Mouse (Mus musculus) kidney, embryonic 14.5 days (tissue): ENCODE data around the gene Nfu1. TPM values are rescaled to one million over a fixed set of nuclear protein-coding genes. Genes with fewer than 3 reads are reported as not detected.
"Not testable (repeated sequence)": the region's sequence is repeated elsewhere in the genome, so short reads cannot be mapped to it uniquely, and the experiment has no call there.

Source experiments
- ATAC-seq: fragments of 200-750 bp; cut with Nextera tagmentation; 2 replicates; pipeline ENCODE4 v1.8.0; 2017; ENCODE audit warnings: moderate number of reproducible peaks, mild to moderate bottlenecking, moderate TSS enrichment, moderate library complexity; ENCODE audit not compliant: low FRiP score, low TSS enrichment
- H3K27ac ChIP-seq: fragments of 300-500 bp; sonication (generic); 2 replicates; pipeline ENCODE4 v1.5.1; 2014; ENCODE audit warnings: low read depth, mild to moderate bottlenecking, low read length, moderate library complexity, mixed read lengths
- H3K27me3 ChIP-seq: fragments of 300-500 bp; sonication (generic); 2 replicates; pipeline ENCODE4 v1.6.1; 2014; ENCODE audit warnings: mild to moderate bottlenecking, low read length; ENCODE audit not compliant: control insufficient read depth, insufficient read depth
- H3K36me3 ChIP-seq: fragments of 300-500 bp; sonication (generic); 2 replicates; pipeline ENCODE4 v1.6.1; 2014; ENCODE audit warnings: low read length, mixed read lengths; ENCODE audit not compliant: control insufficient read depth, insufficient read depth
- H3K4me1 ChIP-seq: fragments of 300-500 bp; sonication (generic); 2 replicates; pipeline ENCODE4 v1.6.1; 2014; ENCODE audit warnings: low read length, mixed read lengths; ENCODE audit not compliant: control insufficient read depth, insufficient read depth
- H3K4me2 ChIP-seq: fragments of 300-500 bp; sonication (generic); replicated peaks from 2 replicates; pipeline ENCODE4 v1.6.1; 2014; ENCODE audit warnings: low read depth, mild to moderate bottlenecking, low read length
- H3K4me3 ChIP-seq: fragments of 300-500 bp; sonication (generic); 2 replicates; pipeline ENCODE4 v1.5.1; 2014; ENCODE audit warnings: mild to moderate bottlenecking, low read length
- H3K9ac ChIP-seq: fragments of 300-500 bp; sonication (generic); 2 replicates; pipeline ENCODE4 v1.6.1; 2014; ENCODE audit warnings: low read depth, mild to moderate bottlenecking, low read length, moderate library complexity
- H3K9me3 ChIP-seq: fragments of 300-500 bp; sonication (generic); 2 replicates; pipeline ENCODE4 v1.6.1; 2016; ENCODE audit warnings: low read length; ENCODE audit not compliant: control insufficient read depth
- WGBS: fragments of 180-500 bp; shearing (Covaris S2); extraction: QIAGEN DNeasy Blood & Tissue Kit; methylation state at CpG from one replicate; pipeline ENCODE4 v1.1.7; 2014; 5-methylcytosine and 5-hydroxymethylcytosine counted together
- polyA plus RNA-seq: library from polyadenylated mRNA; unstranded; fragments of >200 nt; fragmentation: Nextera tagmentation; extraction: Ambion mirVana; gene quantifications from 2 replicates; pipeline ENCODE4 v1.2.1, GENCODE M21; 2014

Gene Nfu1
- polyA plus RNA-seq, 1 experiment from 2014 or later = 102 TPM

DNA sequence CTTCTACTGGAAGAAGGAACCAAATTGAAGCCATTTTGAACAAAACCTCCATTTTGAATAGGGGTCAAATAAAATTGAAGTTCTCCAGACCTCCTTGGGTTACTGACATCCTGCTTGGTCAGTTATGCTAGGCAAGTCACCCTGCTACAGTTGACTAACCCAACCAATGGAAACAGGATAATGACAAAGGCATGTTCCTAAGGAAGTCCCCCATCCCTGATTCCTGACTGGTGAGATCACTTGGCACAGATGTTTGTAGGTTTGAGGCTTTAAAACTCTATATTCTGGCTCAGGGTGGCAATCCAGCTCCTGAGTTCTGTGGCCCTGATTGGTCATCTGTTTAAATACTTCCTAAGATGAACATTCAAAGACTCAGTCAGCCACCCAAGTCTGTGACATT, 3.5 kb upstream of the Nfu1 start:
- H3K9me3 ChIP-seq = no peaks in the 10 kb centered on the region
- H3K27me3 ChIP-seq = no peaks in the 10 kb centered on the region
- H3K4me2 ChIP-seq = no peak overlapping the region
- peaks cover 3% of the 10 kb centered on the region for H3K4me1 ChIP-seq
- no peak for ATAC-seq
- H3K27ac ChIP-seq = no peak overlapping the region
- H3K9ac ChIP-seq = no peak overlapping the region
- H3K4me3 ChIP-seq = no peak overlapping the region
- H3K36me3 ChIP-seq = no peaks in the 10 kb centered on the region

DNA sequence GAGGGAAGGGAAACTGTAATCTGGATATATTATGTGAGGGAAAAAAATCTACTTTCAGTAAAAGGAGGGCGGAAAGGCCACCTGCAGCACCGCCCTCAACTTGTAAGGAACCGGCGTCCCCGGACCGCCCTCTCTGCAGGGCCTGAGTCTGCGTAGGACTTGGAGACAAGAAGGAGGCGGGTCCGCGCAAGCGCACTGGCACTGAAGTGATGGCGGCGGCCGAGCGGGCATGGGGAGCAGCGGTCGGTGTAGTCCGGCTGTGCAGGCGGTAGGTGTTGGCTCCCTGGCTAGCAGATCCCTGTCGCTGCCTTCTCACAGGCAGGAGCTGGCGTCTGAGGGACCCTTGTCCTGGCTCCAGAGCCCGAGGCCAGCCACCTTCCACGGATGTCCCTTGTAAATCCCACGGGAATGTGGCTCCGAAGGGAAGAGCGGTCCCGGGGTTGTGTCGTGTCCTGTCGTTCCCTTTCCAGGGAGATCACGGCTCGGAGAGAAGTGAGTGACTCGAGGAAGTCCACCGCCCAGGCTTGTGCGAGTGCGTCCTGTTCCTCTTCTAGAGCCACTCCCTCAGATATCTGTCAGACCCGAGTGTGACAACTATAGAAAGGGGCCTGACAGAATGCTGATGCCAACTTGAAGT, 774 bp downstream of the Nfu1 start:
- no peaks in the 10 kb centered on the region for H3K9me3 ChIP-seq
- peak; percentile 97 for ATAC-seq
- no peaks in the 10 kb centered on the region for H3K27me3 ChIP-seq
- peak overlapping the region; percentile 83 for H3K9ac ChIP-seq
- H3K36me3 ChIP-seq = peaks cover 13% of the 10 kb centered on the region; the same call in 1 of the 2 replicates
- peak overlapping the region; percentile 44; the same call in 1 of the 2 replicates for H3K27ac ChIP-seq
- peak overlapping the region; percentile 76 for H3K4me3 ChIP-seq
- peaks cover 5% of the 10 kb centered on the region for H3K4me1 ChIP-seq
- H3K4me2 ChIP-seq = peak overlapping the region; percentile 48
- under 1% methylated on average over 36 of the region's 36 CpGs for WGBS

DNA sequence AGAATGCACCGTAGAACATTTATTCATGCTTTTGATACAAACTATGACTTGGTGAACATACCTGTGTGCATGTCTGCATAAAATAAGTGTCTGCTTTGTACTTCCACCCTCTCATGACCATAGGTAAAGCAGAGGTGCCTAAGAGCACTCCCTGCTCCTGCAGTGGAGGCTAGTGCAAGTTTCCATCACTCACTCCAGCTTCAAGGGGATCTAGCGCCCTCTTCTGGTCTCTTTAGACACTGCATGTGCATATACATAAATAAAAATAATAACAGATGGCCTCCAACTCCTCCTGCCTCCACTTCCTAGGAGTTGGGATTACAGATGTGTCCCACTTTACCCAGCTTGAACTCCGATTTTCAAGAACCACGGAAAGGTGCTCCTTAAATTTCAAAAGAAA, 7.9 kb downstream of the Nfu1 start:
- peaks cover 60% of the 10 kb centered on the region for H3K36me3 ChIP-seq
- H3K4me3 ChIP-seq = no peak overlapping the region
- H3K9ac ChIP-seq = no peak overlapping the region
- H3K27ac ChIP-seq = no peak overlapping the region
- no peak for ATAC-seq
- peaks cover 5% of the 10 kb centered on the region for H3K9me3 ChIP-seq
- 70% methylated on average over 4 of the region's 4 CpGs for WGBS
- no peak overlapping the region for H3K4me2 ChIP-seq
- H3K4me1 ChIP-seq = no peaks in the 10 kb centered on the region
- H3K27me3 ChIP-seq = no peaks in the 10 kb centered on the region

DNA sequence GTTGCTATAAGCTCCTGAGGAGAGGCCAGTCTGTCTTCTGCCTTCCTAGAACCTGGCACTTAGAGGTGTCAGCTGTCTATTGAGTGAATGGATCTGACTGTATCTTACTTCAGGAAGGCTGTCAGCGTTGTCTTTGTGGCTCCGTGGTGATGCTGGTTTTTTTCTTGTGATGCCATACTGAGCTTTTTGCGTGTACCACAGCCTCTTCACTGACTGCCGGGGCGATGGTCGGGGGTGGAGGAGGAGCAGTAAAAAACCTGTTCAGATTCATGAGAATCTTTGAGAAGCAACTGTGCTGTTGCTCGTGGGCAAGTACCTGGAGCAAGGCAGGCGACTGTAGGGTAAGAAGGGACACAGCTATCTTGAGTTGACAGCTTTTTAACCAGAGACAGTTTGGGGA, 9.8 kb downstream of the Nfu1 start:
- no peaks in the 10 kb centered on the region for H3K4me1 ChIP-seq
- H3K9me3 ChIP-seq = peaks cover 5% of the 10 kb centered on the region
- WGBS = 88% methylated on average over 8 of the region's 8 CpGs
- H3K36me3 ChIP-seq = peaks cover 69% of the 10 kb centered on the region
- no peak overlapping the region for H3K27ac ChIP-seq
- H3K27me3 ChIP-seq = no peaks in the 10 kb centered on the region
- H3K9ac ChIP-seq = no peak overlapping the region
- no peak for ATAC-seq
- no peak overlapping the region for H3K4me2 ChIP-seq
- no peak overlapping the region for H3K4me3 ChIP-seq

DNA sequence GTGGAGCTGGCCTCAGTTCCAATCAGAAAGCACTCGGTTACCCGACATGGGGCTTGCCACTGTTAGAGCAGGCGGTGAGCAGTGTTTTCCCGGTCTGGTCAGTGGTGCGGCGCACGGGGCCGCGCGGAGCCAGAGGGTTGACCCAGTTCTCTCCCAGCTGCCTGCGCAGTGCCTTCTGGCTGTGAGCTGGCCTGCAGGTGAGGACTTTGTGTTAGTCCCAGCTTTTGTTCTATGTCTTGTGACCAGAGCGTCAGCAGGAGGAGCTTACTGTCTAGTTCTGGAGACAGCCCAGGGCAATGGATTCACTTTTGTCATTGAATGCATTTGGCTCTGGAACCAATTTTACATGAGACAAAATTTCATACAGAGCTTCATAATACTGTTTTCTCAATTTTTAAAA, 12.8 kb downstream of the Nfu1 start:
- Histone ChIP-seq H3K4me1 (no peaks in the 10 kb centered on the region), H3K4me2 (no peak overlapping the region), H3K9me3 (peaks cover 5% of the 10 kb centered on the region), H3K36me3 (peaks cover 77% of the 10 kb centered on the region), H3K4me3 (no peak overlapping the region), H3K9ac (no peak overlapping the region), H3K27ac (no peak overlapping the region), H3K27me3 (no peaks in the 10 kb centered on the region)
- ATAC-seq = no peak
- 97% methylated on average over 12 of the region's 12 CpGs for WGBS

DNA sequence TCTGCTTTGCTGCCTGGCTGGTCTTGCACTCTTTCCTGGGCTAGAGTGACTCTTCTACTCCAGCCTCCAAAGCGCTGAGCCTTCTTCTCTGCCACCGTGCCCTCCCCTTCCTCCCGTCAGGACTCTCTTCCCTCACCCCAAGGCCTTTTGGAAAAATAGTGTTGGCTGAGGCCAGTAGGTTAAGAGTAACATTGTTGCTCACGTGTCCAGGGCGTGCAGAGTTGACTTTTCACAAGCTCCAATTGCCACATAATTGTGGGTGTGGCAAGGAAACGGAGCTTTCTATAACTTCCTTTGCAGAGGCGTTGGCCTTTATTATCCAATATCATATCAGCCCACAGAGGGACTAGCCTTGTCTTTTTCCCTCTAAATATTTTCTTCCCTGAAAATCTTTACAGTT, 17.9 kb downstream of the Nfu1 start:
- WGBS = 80% methylated on average over 7 of the region's 7 CpGs
- H3K4me1 ChIP-seq = no peaks in the 10 kb centered on the region
- no peak for ATAC-seq
- H3K27ac ChIP-seq = no peak overlapping the region
- H3K27me3 ChIP-seq = no peaks in the 10 kb centered on the region
- H3K9ac ChIP-seq = no peak overlapping the region
- H3K9me3 ChIP-seq = no peaks in the 10 kb centered on the region
- no peak overlapping the region for H3K4me2 ChIP-seq
- peaks cover 48% of the 10 kb centered on the region for H3K36me3 ChIP-seq
- H3K4me3 ChIP-seq = no peak overlapping the region

DNA sequence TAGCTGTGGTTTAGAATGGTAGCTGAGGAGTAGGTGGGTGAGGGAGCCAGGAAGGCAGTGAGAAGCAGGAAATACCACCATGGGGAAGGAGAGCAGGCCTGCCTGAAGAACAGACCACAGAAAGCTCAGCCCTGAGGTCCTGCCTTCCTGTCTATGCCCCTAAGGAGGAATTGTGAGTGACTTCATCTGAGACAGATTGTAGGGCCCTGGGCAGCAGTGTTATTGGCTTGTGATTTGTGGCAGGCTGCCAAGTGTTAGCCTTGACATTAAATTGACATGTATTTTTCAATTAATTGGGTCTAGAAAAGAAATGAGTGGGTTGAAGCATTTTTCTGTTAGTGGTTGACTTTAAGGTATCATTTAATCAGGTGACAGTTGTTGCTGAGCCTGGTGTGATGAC, 19.8 kb downstream of the Nfu1 start:
- H3K36me3 ChIP-seq = peaks cover 34% of the 10 kb centered on the region
- no peak overlapping the region for H3K9ac ChIP-seq
- no peaks in the 10 kb centered on the region for H3K27me3 ChIP-seq
- no peak overlapping the region for H3K4me3 ChIP-seq
- no peaks in the 10 kb centered on the region for H3K9me3 ChIP-seq
- no peak for ATAC-seq
- H3K4me2 ChIP-seq = no peak overlapping the region
- H3K4me1 ChIP-seq = no peaks in the 10 kb centered on the region
- no peak overlapping the region for H3K27ac ChIP-seq

DNA sequence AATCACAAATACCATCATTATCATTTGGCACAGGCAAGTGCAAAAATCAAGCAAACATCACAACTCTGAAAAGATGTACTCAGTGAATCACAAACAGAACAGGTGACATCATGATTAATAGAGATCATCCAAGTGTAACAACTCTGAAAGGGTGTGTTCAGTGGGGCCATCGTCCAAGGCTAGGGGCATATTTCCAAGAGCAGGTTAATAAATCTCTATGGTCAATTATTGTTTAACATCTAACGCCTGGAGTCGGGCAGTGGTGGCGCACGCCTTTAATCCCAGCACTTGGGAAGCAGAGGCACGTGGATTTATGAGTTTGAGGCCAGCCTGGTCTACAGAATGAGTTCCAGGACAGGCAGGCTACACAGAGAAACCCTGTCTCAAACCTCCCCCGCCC, 22.3 kb downstream of the Nfu1 start:
- ATAC-seq, H3K4me3 ChIP-seq, H3K9ac ChIP-seq, H3K9me3 ChIP-seq, H3K27ac ChIP-seq, H3K27me3 ChIP-seq, H3K4me2 ChIP-seq, H3K4me1 ChIP-seq: not testable (repeated sequence)
- H3K36me3 ChIP-seq = peaks cover 13% of the 10 kb centered on the region; the same call in 1 of the 2 replicates
- 47% methylated on average over 7 of the region's 7 CpGs for WGBS

DNA sequence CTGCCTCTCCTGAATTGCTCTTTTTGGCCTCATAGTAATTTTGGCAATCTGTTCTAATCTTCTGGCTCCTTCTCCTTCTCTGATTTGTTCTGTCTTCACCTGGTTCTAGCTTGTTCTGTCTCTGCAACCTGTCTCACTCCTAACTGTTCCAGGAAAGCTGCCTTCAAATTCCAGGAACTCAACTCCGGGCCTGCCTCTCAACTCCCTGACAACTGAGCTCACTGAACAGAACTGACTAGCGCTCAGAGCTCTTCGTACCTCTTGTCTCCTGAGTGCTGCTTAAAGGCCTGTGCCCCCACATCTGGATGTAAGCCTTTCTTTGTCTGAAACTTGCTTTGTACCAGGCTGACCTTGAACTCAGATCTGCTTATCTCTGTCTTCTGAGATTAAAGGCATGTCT, 23.4 kb downstream of the Nfu1 start:
- Histone ChIP-seq H3K9ac (no peak overlapping the region), H3K4me3 (no peak overlapping the region), H3K27me3 (no peaks in the 10 kb centered on the region), H3K36me3 (peaks cover 11% of the 10 kb centered on the region; the same call in 1 of the 2 replicates), H3K4me2 (no peak overlapping the region), H3K4me1 (no peaks in the 10 kb centered on the region), H3K9me3 (0 out of 2 replicates have a peak, but pooled peaks cover 2% of the 10 kb centered on the region), H3K27ac (no peak overlapping the region)
- WGBS = 91% methylated on average over 3 of the region's 3 CpGs
- no peak for ATAC-seq
